Mouse (Mus musculus) myocyte (in vitro differentiated cells): ENCODE data around the gene Nwd1. TPM values are rescaled to one million over a fixed set of nuclear protein-coding genes. Genes with fewer than 3 reads are reported as not detected.

Experiments used
- H3K27me3 ChIP-seq: one replicate; pipeline ENCODE4 v1.6.1; 2011; ENCODE audit not compliant: control insufficient read depth, insufficient read depth, insufficient read length
- H3K36me3 ChIP-seq: one replicate; pipeline ENCODE4 v1.6.1; 2011; ENCODE audit not compliant: control insufficient read depth, insufficient read depth
- H3K4me2 ChIP-seq: one replicate; pipeline ENCODE4 v1.6.1; 2011; ENCODE audit warnings: low read depth, control low read depth
- H3K4me3 ChIP-seq: one replicate; pipeline ENCODE4 v1.5.1; 2011; ENCODE audit warnings: mild to moderate bottlenecking, control low read depth, moderate library complexity
- H3K79me2 ChIP-seq: one replicate; pipeline ENCODE4 v1.6.1; 2011; ENCODE audit not compliant: control insufficient read depth, insufficient read depth
- H3ac ChIP-seq: one replicate; pipeline ENCODE4 v1.6.1; 2011; ENCODE audit not compliant: control insufficient read depth, insufficient read length
- CEBPB ChIP-seq: IDR thresholded peaks from 2 replicates; pipeline ENCODE4 v1.6.1; 2011; ENCODE audit warnings: mild to moderate bottlenecking, moderate library complexity; ENCODE audit not compliant: poor library complexity, insufficient read depth, severe bottlenecking
- E2F4 ChIP-seq: IDR thresholded peaks from one replicate; pipeline ENCODE4 v1.6.1; 2011; ENCODE audit warnings: mild to moderate bottlenecking, control low read depth, moderate library complexity; ENCODE audit not compliant: insufficient read depth
- MAX ChIP-seq: IDR thresholded peaks from one replicate; pipeline ENCODE4 v1.6.1; 2011; ENCODE audit warnings: low read depth, mild to moderate bottlenecking, control low read depth
- MYOD1 ChIP-seq, 3 experiments: IDR thresholded peaks; one replicate each; pipeline ENCODE4 v1.6.1; 2011; ENCODE audit warnings: control low read depth in 2 of 3, low read depth in 2 of 3, mild to moderate bottlenecking in 2 of 3, moderate library complexity in 1 of 3; ENCODE audit not compliant: insufficient read length in 2 of 3, control insufficient read depth in 1 of 3
- MYOG ChIP-seq, 3 experiments: IDR thresholded peaks; one replicate each; pipeline ENCODE4 v1.6.1; 2011; ENCODE audit warnings: control low read depth in 2 of 3, low read depth in 2 of 3, mild to moderate bottlenecking in 2 of 3; ENCODE audit not compliant: insufficient read length in 2 of 3, control insufficient read depth in 1 of 3, insufficient read depth in 1 of 3
- POLR2A ChIP-seq: IDR thresholded peaks from one replicate; pipeline ENCODE4 v1.6.1; 2011; ENCODE audit warnings: low read depth, mild to moderate bottlenecking, control low read depth, moderate library complexity; ENCODE audit not compliant: insufficient read length
- POLR2AphosphoS2 ChIP-seq: IDR thresholded peaks from one replicate; pipeline ENCODE4 v1.6.1; 2011; ENCODE audit warnings: low read depth, control low read depth; ENCODE audit not compliant: insufficient read length
- REST ChIP-seq: IDR thresholded peaks from one replicate; pipeline ENCODE4 v1.6.1; 2011; ENCODE audit warnings: mild to moderate bottlenecking, control low read depth, moderate library complexity; ENCODE audit not compliant: insufficient read depth, insufficient read length
- SRF ChIP-seq: IDR thresholded peaks from one replicate; pipeline ENCODE4 v1.6.1; 2011; ENCODE audit warnings: low read depth; ENCODE audit not compliant: control insufficient read depth, insufficient read length
- TCF12 ChIP-seq: IDR thresholded peaks from one replicate; pipeline ENCODE4 v1.6.1; 2011; ENCODE audit warnings: mild to moderate bottlenecking, control low read depth; ENCODE audit not compliant: poor library complexity, insufficient read depth, severe bottlenecking
- TCF3 ChIP-seq: IDR thresholded peaks from one replicate; pipeline ENCODE4 v1.6.1; 2011; ENCODE audit warnings: low read depth, control low read depth; ENCODE audit not compliant: insufficient read length
- USF1 ChIP-seq: IDR thresholded peaks from one replicate; pipeline ENCODE4 v1.6.1; 2011; ENCODE audit warnings: low read depth, mild to moderate bottlenecking, control low read depth, moderate library complexity
- polyA plus RNA-seq: library from polyadenylated mRNA; unstranded; fragments of >200 nt; fragmentation: generic; extraction: Trizol; gene quantifications from one replicate; pipeline ENCODE4 v1.2.1, GENCODE M21; 2012; ENCODE audit warnings: missing spikeins

The Nwd1 gene
- polyA plus RNA-seq, 1 experiment = 0.10 TPM

GRCm38 (mm10) chr8:72758310-72758709 lies 111.8 kb downstream of the Nwd1 start:
- Histone ChIP-seq H3K4me2 (no peak overlapping the region), H3K4me3 (no peak overlapping the region), H3K27me3 (no peaks in the 10 kb centered on the region), H3ac (no peak overlapping the region), H3K79me2 (no peaks in the 10 kb centered on the region), H3K36me3 (peaks cover 13% of the 10 kb centered on the region)
- TF ChIP-seq MAX (no peak), CEBPB (no peak), POLR2A (no peak), REST (no peak), POLR2AphosphoS2 (no peak), E2F4 (no peak), SRF (no peak), MYOG (IDR thresholded peaks at IDR 0.05; ENCODE audit: control insufficient read depth in 1 of 3, insufficient read depth in 1 of 3, insufficient read length in 2 of 3, low read depth in 2 of 3) (no peak), USF1 (no peak), TCF12 (no peak), MYOD1 (IDR thresholded peaks at IDR 0.05; ENCODE audit: control insufficient read depth in 1 of 3, insufficient read length in 2 of 3, low read depth in 2 of 3) (no peak), TCF3 (no peak)

- H3K79me2 ChIP-seq = no peaks in the 10 kb centered on the region
- H3ac ChIP-seq = no peak overlapping the region
- H3K27me3 ChIP-seq = no peaks in the 10 kb centered on the region
- no peak overlapping the region for H3K4me3 ChIP-seq
- H3K4me2 ChIP-seq = no peak overlapping the region
- peaks cover 13% of the 10 kb centered on the region for H3K36me3 ChIP-seq
- no peak for TF ChIP-seq SRF
- peak; percentile 20 for TF ChIP-seq POLR2AphosphoS2
These were observed 113.7 kb downstream of the Nwd1 start for GRCm38 (mm10) chr8:72760216-72760615.

DNA sequence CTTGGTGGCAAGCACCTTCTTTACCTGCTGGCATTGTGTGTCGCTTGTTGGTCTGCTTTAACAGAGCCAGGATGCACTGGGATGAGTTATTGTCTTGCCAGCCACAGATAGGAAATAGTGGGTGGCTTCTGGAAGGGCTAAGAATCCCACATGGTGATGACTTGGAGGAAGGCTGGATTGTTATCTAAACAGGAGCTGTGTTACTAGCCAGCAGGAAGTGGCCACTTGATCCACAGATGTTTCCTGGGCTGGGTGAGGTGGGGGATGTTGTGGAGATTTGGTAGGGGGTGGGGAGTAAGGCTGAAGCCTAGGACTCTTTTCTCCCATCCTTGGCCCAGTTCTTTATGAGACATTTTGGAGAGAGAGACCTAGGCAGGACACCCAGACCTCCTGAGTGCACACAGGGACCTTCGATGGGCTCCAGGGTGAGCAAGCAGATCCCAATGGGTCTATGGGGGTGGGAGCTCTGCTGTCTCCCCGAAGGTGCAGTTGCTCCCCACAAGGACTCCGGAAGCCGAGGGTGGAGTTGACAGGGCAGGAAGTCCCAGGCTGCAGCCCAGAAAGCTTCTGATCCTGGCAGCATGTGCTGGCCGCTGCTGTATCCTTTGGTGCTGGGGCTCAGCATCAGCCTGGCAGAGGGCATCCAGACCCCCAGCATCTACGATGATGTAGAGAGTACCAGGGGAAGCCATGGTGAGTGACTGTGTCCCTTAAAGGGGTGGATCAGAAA lies 115.0 kb downstream of the Nwd1 start, which contains the start of gene F2rl3:
Gene F2rl3 (plus strand): TSS at position 559 of the 730 bp plus-strand sequence.
- Histone ChIP-seq H3K4me2 (no peak within 1 kb of the TSS), H3K36me3 (peaks cover 5% of the 10 kb centered on the region), H3ac (no peak within 1 kb of the TSS), H3K79me2 (no peaks in the 10 kb centered on the region), H3K27me3 (no peaks in the 10 kb centered on the region), H3K4me3 (no peak within 1 kb of the TSS)
- TF ChIP-seq TCF3 (no peak), POLR2AphosphoS2 (no peak), E2F4 (no peak), MYOG (IDR thresholded peaks at IDR 0.05; ENCODE audit: control insufficient read depth in 1 of 3, insufficient read depth in 1 of 3, insufficient read length in 2 of 3, low read depth in 2 of 3) (no peak), POLR2A (no peak), USF1 (no peak), REST (no peak), CEBPB (no peak), MYOD1 (IDR thresholded peaks at IDR 0.05; ENCODE audit: control insufficient read depth in 1 of 3, insufficient read length in 2 of 3, low read depth in 2 of 3) (no peak), MAX (no peak), SRF (no peak), TCF12 (no peak)

DNA sequence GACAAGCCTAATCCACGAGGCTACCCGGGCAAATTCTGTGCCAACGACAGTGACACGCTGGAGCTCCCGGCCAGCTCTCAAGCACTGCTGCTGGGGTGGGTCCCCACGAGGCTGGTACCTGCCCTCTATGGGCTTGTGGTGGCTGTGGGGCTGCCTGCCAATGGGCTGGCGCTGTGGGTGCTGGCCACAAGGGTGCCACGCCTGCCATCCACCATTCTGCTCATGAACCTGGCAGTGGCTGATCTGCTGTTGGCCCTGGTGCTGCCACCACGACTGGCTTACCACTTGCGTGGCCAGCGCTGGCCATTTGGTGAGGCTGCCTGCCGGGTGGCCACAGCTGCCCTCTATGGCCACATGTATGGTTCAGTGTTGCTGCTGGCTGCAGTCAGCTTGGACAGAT lies 115.8 kb downstream of the Nwd1 start:
- H3ac ChIP-seq = no peak overlapping the region
- H3K79me2 ChIP-seq = no peaks in the 10 kb centered on the region
- H3K27me3 ChIP-seq = no peaks in the 10 kb centered on the region
- H3K4me3 ChIP-seq = no peak overlapping the region
- peaks cover 5% of the 10 kb centered on the region for H3K36me3 ChIP-seq
- no peak for TF ChIP-seq TCF12
- TF ChIP-seq POLR2AphosphoS2 = peak; percentile 8
- no peak for TF ChIP-seq CEBPB
- peak in 2 of 3 experiments; percentile 5 to 53 for TF ChIP-seq MYOG (IDR thresholded peaks at IDR 0.05; ENCODE audit: control insufficient read depth in 1 of 3, insufficient read depth in 1 of 3, insufficient read length in 2 of 3, low read depth in 2 of 3)
- TF ChIP-seq USF1 = no peak
- TF ChIP-seq E2F4 = no peak
- no peak for TF ChIP-seq TCF3
- TF ChIP-seq MAX = no peak
- no peak overlapping the region for H3K4me2 ChIP-seq

DNA sequence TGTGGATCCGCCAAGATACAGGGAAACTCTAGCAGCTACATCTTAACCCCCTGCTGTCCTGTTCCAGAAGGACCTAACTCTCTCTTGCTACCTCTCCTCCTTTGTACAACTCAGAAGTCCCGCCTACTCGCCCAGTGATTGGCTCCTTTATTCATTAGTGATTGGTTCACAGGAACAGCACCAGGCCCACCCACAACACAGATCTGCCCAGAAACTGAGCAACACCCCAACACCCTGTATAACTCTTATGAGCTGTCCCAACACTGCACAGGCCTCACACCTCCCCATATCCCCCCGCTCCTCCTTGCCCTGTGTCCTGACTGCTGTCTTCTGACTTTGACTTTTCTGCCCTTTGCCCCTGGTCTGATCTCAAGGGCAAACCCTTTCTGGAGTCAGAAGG lies 119.2 kb downstream of the Nwd1 start:
- Histone ChIP-seq H3K36me3 (no peaks in the 10 kb centered on the region), H3K79me2 (no peaks in the 10 kb centered on the region), H3ac (no peak overlapping the region), H3K27me3 (no peaks in the 10 kb centered on the region), H3K4me2 (no peak overlapping the region), H3K4me3 (no peak overlapping the region)
- TF ChIP-seq POLR2AphosphoS2 = no peak
- TF ChIP-seq MYOD1 (IDR thresholded peaks at IDR 0.05; ENCODE audit: control insufficient read depth in 1 of 3, insufficient read length in 2 of 3, low read depth in 2 of 3) = no peak
- no peak for TF ChIP-seq TCF12
- no peak for TF ChIP-seq TCF3
- TF ChIP-seq POLR2A = no peak
- no peak for TF ChIP-seq SRF
- TF ChIP-seq USF1 = no peak
- TF ChIP-seq REST = no peak
- TF ChIP-seq MAX = no peak
- TF ChIP-seq E2F4 = no peak
- no peak for TF ChIP-seq CEBPB
- no peak for TF ChIP-seq MYOG (IDR thresholded peaks at IDR 0.05; ENCODE audit: control insufficient read depth in 1 of 3, insufficient read depth in 1 of 3, insufficient read length in 2 of 3, low read depth in 2 of 3)
